Mouse (Mus musculus): ENCODE data around the gene B3gnt3. TPM values are rescaled to one million over a fixed set of nuclear protein-coding genes. Genes with fewer than 3 reads are reported as not detected.
A peak's percentile ranks its signal among the peaks of the same experiment; 100 is the strongest.
"Not testable (repeated sequence)": the region's sequence is repeated elsewhere in the genome, so short reads cannot be mapped to it uniquely, and the experiment has no call there.

Gene B3gnt3
- under 1 TPM; 0.52 to 0.75 TPM for total RNA-seq (2021)

DNA sequence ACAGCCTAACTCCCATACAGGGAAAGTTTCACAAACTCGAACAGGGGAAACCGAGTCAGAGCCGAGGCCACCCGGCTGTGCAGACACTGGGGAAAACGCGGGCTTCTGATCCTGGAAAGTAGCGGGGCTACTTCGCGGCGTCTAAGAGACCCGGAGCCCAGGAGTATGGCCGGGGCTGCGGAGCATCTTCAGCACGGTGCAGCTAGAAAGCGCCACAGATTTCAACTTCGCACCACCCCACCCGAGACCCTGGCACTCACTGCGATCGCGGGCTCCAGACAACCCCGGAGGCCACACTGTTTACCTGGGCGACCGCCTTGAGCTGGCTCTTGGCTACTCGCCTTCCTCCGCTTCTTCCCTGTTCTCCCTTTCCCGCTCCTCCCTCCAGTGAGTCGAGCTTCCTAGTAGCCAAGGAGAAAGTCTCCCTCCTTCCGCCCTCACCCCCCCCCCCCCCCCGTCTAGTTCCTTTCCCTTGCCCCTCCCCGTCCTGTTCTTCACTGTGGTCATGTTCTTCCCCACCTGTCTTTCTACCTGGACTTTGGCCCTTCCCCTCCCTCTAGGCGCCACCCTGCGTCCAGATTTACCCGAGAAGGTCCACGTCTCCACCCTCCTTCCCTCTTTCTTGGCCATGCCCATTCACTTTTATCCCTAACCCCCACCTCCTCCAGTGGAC lies at the start of gene B3gnt3:
Gene B3gnt3 (minus strand): TSS at position 376 of the 673 bp plus-strand sequence.
- DNase-seq (ENCODE audit: low spot score in 2 of 2): no peak
- intact Hi-C loops (cut with DNase I): no loop called here

DNA sequence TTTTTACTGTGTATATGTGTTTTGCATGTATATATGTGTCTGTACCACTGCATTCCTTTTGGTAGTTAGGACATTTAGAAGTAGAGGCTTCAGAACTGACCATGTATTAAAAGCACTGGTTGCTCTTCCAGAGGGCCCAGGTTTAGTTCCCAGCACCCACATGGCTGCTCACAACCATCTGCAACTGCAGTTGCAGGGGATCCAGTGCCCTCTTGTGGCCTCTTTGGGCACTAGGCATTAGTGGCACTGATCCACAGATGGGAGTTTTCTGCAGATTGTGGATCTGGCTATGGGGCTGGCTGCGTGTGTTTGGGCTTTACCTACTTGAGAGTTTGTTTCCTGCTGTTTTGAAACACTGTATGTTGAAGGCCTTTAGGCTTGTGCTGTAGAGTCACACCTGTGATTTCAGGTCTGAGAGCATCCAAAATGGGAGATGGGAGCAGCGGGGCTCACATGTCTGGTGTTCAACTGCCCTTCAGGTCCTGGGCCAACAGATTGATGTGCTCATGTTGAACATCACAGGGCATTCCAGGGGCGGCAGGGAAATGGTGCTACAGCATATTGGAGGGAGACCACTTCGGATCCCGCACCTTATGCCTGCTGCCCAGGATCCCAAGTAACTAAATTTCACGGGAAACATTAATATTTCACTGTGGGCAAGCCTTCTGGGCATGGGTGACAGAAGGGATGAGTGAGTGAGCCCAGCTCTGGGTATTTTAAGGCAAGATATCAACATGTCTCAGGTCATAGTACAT lies 47.9 kb upstream of the B3gnt3 start:
- DNase-seq (ENCODE audit: low spot score in 2 of 2); intact Hi-C loops (cut with DNase I): not testable (repeated sequence)

DNA sequence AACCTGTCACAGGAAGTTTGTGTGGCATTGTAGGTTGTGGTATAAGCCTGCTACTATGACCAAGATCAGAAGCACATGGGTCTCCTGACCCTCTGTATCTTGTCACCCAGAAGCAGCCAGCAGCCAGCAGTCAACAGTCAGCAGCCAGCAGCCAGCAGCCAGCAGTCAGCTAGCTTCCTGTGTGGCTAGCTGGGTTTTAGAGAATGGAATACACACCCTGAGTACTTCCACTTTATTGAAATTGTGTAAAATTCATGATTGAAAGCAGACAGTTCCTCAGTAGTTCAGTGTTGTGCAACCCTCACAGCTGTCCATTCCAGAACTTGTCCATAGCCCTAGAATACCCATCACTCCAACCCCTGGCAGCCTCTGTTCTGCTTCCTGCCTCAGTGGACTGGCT lies 45.5 kb upstream of the B3gnt3 start:
- intact Hi-C loops (cut with DNase I); DNase-seq (ENCODE audit: low spot score in 2 of 2): not testable (repeated sequence)

DNA sequence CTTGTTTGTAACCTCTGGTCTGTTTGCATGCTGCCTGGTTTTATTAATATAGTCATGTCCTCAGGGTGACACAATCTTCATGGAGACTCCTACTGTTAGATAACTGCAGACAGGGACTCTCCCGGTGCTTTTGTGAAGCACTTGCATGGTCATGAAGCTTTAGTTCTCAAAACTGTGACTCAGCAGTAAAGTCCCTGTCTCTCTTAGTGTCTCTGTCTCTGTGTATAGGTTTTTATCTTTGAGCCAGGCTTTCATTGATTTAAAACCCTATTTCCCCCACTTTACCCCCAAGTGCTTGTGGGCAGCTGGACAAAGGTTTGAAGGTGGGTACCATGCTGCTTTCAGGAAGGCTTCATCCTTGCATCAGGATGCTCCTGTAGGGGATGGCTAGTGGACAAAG lies 43.7 kb upstream of the B3gnt3 start:
- intact Hi-C loops (cut with DNase I): no loop called here
- DNase-seq (ENCODE audit: low spot score in 2 of 2): no peak

DNA sequence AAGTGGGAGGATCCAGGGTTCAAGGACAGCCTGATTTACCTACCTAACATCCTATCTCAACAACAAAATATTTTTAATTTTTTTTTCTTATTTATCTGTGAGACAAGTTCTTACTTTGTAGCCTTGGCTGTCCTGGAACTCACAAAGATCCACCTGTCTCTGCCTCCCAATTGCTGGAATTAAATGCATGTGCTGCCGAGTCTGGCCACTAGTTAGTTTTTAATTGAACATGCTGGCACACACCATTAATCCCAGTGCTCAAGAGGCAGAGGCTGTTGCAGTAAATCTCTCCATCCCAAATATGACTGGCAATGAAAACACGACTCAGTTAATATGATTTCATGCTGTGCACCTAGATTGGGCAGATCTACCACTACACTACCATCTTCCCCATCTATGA lies 41.2 kb upstream of the B3gnt3 start:
- no peak for DNase-seq (ENCODE audit: low spot score in 2 of 2)
- intact Hi-C loops (cut with DNase I): no loop called here

DNA sequence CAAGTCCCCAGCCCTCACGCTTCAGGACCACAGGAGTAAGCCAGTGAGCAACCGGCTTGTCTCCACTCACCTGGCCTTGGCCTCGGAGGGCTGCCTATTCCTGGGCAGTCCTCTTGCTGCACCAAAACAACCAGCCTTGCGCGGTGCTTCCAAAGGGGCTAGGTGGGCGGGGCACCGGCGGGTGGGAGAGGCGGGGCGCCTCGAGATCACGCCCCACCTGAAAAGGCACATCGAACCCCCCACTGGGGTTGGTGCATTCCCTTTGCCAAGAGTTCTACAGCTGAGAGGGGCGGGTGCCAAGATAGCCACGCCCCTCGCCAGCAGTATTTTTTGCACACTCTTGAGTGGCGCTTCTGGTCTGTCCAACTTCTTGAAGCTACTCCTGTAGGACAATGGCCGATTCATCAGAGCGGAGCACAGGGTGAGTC lies 40.1 kb upstream of the B3gnt3 start:
- intact Hi-C loops (cut with DNase I): no loop called here
- DNase-seq (ENCODE audit: low spot score in 2 of 2): no peak

DNA sequence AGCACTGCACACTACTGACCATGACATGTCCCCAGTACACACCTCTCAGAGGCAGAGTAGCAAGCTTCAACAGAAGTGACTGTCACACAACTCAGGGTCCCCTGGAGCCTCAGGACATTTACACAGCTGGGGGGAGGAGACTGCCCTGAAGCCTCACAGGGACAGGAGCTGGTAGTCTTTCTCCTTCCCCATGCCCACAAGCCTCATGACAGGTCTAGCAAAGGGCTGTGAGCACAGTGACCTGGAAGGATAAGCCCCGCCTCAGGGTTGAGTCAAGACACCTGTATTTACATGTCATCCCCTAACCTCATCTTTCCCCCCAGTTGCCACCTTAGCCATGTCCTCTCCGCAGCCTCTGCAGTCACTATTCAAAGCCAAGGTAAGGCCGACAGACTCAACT lies 39.6 kb upstream of the B3gnt3 start:
- intact Hi-C loops (cut with DNase I): no loop called here
- DNase-seq (ENCODE audit: low spot score in 2 of 2): no peak

DNA sequence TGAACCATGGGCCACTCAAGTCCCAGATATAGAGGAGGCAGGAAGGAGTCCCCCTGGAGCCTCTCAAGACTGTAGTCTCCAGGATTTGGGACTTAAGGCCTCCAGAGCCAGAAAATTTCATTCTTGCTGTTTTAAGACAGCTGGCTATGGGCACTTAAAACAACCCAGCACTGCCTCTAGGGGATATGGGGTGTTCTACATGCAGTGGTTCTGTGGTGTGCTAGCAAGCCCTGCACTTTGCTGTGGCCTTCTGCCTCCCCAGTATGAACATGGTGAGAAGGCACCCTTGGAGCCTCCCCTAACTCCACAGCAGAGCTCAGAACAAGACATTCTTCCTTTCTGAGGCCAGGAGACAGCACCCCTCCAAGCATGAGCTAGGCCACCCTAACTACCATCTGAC lies 36.7 kb upstream of the B3gnt3 start:
- DNase-seq (ENCODE audit: low spot score in 2 of 2): not testable (repeated sequence)
- intact Hi-C loops (cut with DNase I): loop anchor here (5.0 kb wide), 1 partner anchor 456 kb away; no protein-coding TSS in a partner anchor

DNA sequence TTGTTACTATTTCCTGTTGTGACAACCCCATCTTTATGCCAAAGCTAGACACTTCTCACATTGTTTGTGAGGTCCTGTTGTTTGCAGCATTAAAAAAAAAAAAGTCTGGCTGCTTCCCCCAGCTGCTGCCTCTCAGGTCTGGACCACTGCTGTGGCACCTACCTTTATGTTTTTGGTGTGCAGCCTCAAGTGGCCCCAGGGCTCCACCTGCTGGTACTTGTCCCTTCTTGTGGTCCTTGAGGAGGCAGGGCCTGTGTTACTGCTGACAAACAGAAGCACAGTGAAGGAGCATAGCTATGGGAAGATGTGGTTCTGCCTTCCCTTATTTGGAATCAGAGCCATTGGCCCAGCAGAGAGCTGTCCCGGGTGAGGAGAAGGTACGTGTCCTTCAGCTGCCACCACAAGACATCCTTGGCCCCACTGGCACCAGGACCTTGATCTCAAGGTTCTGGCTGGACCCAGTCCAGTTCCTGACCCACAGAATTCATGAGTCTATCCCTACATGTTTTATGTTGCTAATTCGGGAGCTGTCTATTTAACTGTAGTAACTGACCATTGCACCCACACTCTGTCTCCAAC lies 30.2 kb upstream of the B3gnt3 start:
- intact Hi-C loops (cut with DNase I): loop anchor here (2.0 kb wide), 1 partner anchor 23 kb away; no protein-coding TSS in a partner anchor
- DNase-seq (ENCODE audit: low spot score in 2 of 2): peak in 1 of 2 experiments; percentile 57

DNA sequence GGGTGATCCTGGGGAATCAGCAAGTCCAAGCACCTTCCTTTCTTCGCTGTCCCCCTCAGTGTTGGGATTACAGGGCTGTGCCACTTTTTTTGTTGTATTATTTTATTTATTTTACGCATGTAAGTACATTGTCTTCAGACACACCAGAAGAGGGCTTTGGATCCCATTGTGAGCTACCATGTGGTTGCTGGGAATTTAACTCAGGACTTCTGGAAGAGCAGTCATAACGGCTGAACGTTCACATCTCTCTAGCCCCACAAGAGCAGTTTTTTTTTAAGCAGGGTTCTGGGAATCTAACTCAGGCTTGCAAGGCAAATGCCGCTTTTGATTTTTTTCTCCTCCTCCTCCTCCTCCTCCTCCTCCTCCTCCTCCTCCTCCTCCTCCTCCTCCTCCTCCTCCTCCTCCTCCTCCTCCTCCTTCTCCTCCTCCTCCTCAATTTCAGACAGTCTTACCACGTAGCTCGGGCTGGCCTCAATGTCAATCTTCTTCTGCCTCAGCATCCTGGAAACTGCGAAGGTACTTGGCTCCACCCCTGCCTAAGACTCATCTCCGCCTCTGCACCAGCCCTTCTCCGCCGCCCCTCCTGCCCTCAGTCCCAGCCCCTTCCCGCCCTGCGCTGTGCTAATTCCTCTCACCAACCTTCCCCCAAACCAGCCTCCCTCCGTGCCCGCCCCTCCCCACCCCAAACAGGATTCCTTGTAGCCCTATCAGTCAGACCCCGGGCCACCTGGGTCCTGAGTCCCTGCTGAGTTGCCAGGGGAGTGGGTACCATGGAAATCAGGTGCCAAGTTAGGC lies 27.4 kb upstream of the B3gnt3 start:
- DNase-seq (ENCODE audit: low spot score in 2 of 2): peak in 1 of 2 experiments; percentile 25
- intact Hi-C loops (cut with DNase I): no loop called here

DNA sequence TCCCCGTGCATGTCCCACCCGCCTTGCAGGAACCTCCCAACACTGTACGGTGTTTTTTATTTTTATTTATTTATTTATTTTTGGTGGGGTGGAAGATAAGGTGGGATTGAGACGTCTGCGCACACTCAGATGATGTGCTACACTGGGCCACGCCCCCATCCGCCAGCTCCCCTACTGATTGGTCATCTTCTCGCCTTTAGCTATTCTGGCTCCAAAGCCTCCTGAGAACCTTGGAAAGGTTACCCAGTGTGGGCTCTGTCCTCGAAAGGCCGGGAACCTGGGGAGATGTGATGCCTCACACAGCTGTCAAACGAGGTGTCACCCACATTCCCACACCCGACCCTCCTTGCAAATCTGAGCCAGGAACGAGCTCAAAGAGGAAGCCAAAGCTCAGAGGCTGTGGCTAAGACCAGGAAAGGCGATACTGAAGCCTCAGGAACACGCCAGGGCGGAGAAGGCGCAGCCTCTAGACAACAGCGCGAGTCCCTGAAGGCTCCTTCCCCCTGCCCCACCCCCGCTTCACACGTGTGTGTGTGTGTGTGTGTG lies 26.7 kb upstream of the B3gnt3 start:
- intact Hi-C loops (cut with DNase I): no loop called here
- DNase-seq (ENCODE audit: low spot score in 2 of 2): peak in 1 of 2 experiments; percentile 54

DNA sequence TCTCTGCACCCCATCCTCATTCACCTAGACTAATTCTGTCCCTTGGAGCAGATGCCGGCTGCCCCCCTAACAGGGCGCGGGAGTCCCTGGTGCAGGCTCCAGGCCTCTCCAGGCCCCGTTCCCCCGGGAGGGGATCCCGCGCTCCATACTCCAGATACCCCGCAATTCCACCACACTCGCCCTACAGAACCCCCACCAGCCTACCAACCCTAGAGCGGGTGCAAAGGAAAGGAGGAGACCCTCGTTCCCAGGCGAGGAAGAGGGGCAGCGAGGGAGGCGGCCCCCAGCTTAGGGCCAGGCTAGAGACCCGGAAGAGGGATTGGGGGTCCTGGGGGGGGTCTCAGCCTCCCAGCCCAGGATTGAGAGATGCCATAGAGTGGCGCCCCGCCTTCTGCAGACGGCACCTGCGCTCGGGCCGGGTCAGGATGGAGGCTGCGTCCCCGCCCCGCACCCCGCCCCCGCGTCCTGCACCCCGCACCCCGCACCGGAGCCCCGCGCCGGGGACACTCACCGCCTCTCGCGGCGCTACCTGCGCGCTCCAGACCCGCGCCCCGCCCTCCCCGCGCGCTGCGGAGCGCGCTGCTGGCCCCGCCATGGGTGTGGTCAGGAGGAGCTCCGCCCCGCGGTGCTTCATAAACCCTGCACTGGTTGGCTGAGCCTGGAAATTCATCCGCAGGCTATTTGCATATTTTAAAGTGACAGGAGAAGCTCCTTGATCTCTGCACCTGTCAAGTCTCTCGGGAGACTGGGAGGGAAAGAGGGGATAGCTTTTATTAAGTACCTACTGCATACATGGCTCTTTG lies 23.7 kb upstream of the B3gnt3 start, which contains the start of gene Fcho1:
Gene Fcho1 (minus strand): TSS at position 595 of the 803 bp plus-strand sequence.
- peak; percentile 73 to 85 for DNase-seq (ENCODE audit: low spot score in 2 of 2)
- intact Hi-C loops (cut with DNase I): no loop called here

DNA sequence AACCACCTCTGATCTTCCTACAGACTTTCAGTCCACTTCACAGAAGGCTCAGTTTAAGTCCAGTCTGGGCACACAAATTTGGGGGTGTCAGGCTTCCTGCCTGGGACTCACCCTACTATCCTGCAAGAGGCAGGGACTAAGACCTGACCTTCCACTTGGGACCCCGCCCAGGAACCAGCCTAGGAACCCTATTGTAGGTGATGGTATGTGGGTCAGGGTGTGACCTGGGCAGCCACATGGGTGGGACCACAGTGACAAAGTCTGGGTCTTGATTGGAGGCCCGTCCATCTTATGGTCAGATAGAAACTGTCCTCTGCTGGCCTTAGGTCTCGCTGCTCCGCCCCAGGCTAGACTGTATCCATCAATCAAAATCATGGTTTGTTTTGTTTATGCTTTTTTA lies 22.8 kb upstream of the B3gnt3 start:
- DNase-seq (ENCODE audit: low spot score in 2 of 2): no peak
- intact Hi-C loops (cut with DNase I): loop anchor here (5.0 kb wide), 1 partner anchor 52 kb away; the partner anchor contains the start of gene Unc13a

DNA sequence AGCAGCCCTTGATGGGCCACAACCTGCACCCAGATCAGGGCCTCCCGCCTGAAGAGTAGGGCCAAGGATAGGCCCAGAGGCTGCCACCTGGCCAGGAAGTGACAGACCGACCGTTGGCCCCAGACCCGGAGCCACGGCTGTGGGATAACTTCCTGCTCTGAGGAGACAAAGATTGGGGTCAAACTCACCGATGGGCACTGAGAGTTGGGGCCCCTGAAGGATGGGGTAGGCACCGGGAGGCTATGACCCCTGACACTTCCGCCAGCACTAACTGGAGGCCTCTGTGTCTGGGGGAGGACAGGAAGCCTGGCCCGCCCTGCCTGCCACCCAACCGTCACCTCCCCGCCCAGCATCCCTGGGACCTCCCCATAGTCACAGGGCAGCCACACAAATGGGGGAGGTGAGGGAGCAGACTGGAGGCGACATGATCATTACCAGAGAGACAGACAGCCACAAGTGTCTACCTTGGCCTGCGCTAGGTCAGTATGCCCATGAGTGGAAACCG lies 21.5 kb upstream of the B3gnt3 start:
- intact Hi-C loops (cut with DNase I): loop anchor here (5.0 kb wide), 1 partner anchor 51 kb away; the partner anchor contains the start of gene Unc13a
- DNase-seq (ENCODE audit: low spot score in 2 of 2): no peak

DNA sequence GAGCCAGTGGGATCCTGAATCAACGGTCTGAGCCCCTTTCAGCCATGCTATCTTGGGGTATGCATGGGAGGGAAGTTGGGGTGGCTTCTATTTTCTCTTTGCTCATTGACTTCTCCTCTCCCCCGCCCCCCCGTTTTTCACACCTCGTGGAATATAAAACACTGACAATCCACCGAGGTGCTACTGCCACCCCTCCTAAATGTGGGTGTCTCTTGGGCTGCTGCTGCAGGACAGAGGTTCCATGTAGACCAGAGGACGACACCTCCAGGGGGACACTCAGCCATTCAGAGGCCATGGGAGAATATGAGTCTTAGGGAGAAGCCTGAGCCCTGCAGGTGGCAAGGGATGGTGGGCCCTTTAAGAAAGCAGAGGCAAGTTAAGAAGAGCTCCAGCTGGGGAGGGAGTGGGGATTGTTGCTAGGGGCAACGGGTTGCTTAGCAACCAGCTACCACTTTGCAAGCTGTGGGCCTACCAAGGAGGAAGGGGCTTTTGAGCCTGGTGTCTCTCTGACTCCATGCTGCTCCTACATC lies 18.4 kb upstream of the B3gnt3 start:
- intact Hi-C loops (cut with DNase I): loop anchor here (5.0 kb wide), 1 partner anchor 48 kb away; the partner anchor contains the start of gene Unc13a
- peak; percentile 79 to 80 for DNase-seq (ENCODE audit: low spot score in 2 of 2)

DNA sequence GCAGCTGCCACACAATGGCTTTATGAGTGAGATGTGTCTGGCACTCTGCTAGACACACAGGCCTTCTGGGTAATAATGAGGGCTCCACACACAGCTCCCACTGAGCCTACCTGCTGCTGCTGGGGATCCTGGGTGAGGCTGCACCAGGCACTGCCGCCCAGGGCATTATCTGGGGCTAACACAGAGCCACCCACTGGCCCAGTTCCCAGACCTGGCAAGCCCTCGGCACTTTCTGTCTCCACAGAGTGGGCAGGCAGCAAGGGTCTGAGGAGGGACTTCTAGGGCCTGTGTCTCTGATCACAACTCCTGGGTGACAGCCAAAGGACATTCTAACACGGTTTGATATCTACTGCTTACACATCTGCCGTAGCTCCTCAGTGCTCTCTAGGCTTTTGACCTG lies 17.6 kb upstream of the B3gnt3 start:
- intact Hi-C loops (cut with DNase I): no loop called here

DNA sequence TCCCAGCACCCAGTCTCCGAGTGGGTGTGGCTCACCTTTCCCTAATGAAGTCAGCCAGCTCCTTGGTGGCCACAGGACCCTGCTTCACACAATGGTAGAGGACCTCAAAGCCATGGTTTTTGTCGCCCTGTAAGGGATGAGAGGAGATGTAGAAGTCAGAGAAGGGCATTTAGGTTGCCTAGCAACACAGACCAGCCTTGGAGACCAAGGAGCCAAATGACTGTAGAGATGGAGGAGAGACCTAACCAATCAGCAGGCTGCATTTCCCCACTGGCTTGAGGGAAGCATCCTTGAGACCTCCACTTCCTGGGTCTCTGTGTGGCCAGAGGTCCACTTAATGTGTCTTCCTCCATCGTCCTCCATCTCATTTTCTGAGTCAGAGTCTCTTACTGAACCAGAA lies 16.7 kb upstream of the B3gnt3 start:
- intact Hi-C loops (cut with DNase I): no loop called here

More for the DNA sequence above, 17.6 kb upstream of the B3gnt3 start:
- no peak for DNase-seq (ENCODE audit: low spot score in 2 of 2)

DNA sequence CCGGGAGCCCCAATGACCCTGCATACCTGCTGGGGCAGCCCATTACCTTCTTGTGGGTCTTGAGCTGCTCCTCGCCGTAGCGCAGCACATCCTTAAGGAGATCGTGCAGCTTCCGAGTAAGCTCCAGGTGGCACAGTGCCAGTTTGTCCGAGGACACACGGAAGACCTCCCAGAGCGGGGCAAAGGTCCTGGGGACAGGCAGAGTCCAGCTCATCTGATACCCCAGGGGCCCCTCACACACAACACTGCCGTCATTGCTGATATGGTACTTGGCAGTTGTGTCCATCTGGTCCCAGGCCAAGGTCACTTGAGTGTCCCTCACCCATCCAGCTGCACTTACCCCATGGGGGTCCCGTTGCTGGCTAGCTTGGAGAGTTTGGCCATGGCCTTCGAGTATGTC lies 15.5 kb upstream of the B3gnt3 start:
- no peak for DNase-seq (ENCODE audit: low spot score in 2 of 2)
- intact Hi-C loops (cut with DNase I): no loop called here

More for the DNA sequence above, 16.7 kb upstream of the B3gnt3 start:
- no peak for DNase-seq (ENCODE audit: low spot score in 2 of 2)
